Mouse (Mus musculus) olfactory bulb, adult 2 months (tissue): ENCODE measurements around the gene Gm10337.

Source experiments
- CTCF ChIP-seq: fragments of 200-500 bp; IDR thresholded peaks from 2 replicates; pipeline ENCODE4 v1.5.1; 2012; ENCODE audit warnings: low read depth, mild to moderate bottlenecking, low read length, moderate library complexity; ENCODE audit not compliant: insufficient read depth
- POLR2A ChIP-seq: fragments of 200-500 bp; IDR thresholded peaks from 2 replicates; pipeline ENCODE4 v1.6.1; 2012; ENCODE audit warnings: mild to moderate bottlenecking, low read depth, low read length, moderate library complexity; ENCODE audit not compliant: insufficient read depth

DNA sequence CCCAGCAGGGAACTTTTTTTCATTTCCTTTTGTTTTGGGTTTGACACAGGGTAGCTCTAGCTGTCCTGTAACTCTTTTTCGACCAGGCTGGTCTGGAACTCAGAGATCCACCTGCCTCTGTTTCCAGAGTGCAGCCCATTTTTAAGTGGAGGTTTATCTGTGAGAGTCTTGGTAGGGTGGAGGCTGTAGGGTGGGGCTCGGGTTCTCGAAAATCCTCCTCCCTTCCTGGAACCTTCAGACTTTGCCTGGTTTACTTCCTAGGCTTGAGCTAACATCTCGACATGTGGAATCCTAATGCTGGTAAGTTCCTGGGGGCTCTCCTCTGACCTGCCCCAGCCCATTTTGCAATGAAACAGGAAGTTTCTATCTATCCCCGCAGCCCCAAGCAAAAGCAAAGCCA, 43.7 kb upstream of the Gm10337 start:
- TF ChIP-seq CTCF (no peak), POLR2A (no peak)
